Mouse (Mus musculus): ENCODE data around the gene Olfr434. TPM values are rescaled to one million over a fixed set of nuclear protein-coding genes. Genes with fewer than 3 reads are reported as not detected.
"Not testable (repeated sequence)": the region's sequence is repeated elsewhere in the genome, so short reads cannot be mapped to it uniquely, and the experiment has no call there.

Gene Olfr434
- not detected in 2 replicates for polyA plus RNA-seq (2015; fragmentation: Nextera tagmentation; extraction: Ambion mirVana)

DNA sequence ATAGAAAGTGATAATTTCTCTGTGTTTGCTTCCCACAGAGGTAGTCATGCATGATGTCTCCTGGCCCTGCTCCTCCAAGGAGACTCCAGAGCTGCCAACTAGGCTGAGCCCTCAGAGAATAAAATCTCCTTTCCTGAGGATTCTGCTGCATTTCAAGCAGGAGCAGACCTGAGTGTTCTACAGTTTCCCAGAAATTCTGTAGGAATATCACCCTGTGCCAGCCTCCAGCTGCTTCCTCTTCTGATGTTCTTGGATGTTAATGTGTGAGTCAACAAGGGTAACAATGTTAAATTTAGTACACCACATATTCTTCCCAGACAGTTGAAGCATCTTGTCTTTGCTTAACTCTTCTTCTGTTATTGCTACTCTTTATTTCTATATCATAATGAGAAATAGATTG lies at the start of gene Olfr434:
Gene Olfr434, plus strand, starts transcription at position 149 of the 400 bp plus-strand sequence.
- not testable (repeated sequence) for H3K4me2 ChIP-seq (replicated peaks; ENCODE audit: low read depth, low read length); H3K4me1 ChIP-seq (ENCODE audit: insufficient read depth, low read depth, low read length); H3K9ac ChIP-seq (replicated peaks; ENCODE audit: low read depth); H3K9me3 ChIP-seq (ENCODE audit: low read length); ATAC-seq; H3K27ac ChIP-seq (ENCODE audit: low read length); H3K4me3 ChIP-seq (ENCODE audit: low read depth, low read length); DNase-seq (ENCODE audit: low spot score); H3K27me3 ChIP-seq (replicated peaks; ENCODE audit: insufficient read depth, low read length); H3K36me3 ChIP-seq (ENCODE audit: insufficient read depth, low read length)

DNA sequence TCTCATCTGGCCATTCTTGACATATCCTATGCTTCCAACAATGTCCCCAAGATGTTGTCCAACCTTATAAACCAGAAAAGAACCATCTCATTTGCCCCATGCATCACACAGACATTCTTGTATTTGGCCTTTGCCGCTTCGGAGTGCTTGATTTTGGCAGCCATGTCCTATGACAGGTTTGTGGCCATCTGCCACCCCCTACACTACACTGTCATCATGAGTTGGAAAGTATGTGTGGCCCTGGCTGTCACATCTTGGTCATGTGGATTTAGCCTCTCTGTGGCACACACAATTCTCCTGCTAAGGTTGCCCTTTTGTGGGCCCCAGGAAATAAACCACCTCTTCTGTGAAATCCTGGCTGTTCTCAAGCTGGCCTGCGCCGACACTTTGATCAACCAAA lies 45.6 kb upstream of the Olfr434 start:
- Histone ChIP-seq H3K4me2 (replicated peaks; ENCODE audit: low read depth, low read length) (no peak overlapping the region), H3K9me3 (ENCODE audit: low read length) (no peaks in the 10 kb centered on the region), H3K4me3 (ENCODE audit: low read depth, low read length) (no peak overlapping the region), H3K27ac (ENCODE audit: low read length) (no peak overlapping the region), H3K36me3 (ENCODE audit: insufficient read depth, low read length) (no peaks in the 10 kb centered on the region), H3K27me3 (replicated peaks; ENCODE audit: insufficient read depth, low read length) (no peaks in the 10 kb centered on the region), H3K9ac (replicated peaks; ENCODE audit: low read depth) (no peak overlapping the region), H3K4me1 (ENCODE audit: insufficient read depth, low read depth, low read length) (no peaks in the 10 kb centered on the region)
- no peak for TF ChIP-seq EP300 (IDR thresholded peaks at IDR 0.05)
- no peak for TF ChIP-seq CTCF (IDR thresholded peaks at IDR 0.05)
- 92% methylated on average over 4 of the region's 4 CpGs for WGBS
- ATAC-seq (no peak), DNase-seq (ENCODE audit: low spot score) (no peak)

DNA sequence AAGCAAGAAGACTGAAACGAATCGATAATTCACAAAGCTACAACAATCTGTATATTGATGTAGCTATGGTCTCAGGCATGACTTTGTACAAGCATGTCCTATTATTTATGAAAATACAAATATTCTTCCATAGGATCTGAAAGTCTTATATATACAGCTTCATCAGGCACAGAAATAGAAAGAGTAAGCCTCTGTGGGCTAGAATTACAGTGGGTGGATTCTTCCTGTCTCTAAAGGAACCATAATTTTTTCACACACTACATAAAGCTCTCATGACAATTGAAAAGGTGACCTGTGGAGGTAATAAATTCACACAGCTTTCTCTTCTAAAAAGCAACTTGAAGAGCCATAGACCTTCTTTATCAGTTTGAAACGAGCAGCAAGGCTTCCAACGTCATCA lies 41.0 kb upstream of the Olfr434 start, which contains the start of gene Olfr13:
Gene Olfr13, plus strand, starts transcription at position 301 of the 400 bp plus-strand sequence.
- Histone ChIP-seq H3K4me3 (ENCODE audit: low read depth, low read length) (no peak within 1 kb of the TSS), H3K27ac (ENCODE audit: low read length) (no peak within 1 kb of the TSS), H3K4me1 (ENCODE audit: insufficient read depth, low read depth, low read length) (no peaks in the 10 kb centered on the region), H3K9me3 (ENCODE audit: low read length) (no peaks in the 10 kb centered on the region), H3K27me3 (replicated peaks; ENCODE audit: insufficient read depth, low read length) (no peaks in the 10 kb centered on the region), H3K9ac (replicated peaks; ENCODE audit: low read depth) (no peak within 1 kb of the TSS), H3K4me2 (replicated peaks; ENCODE audit: low read depth, low read length) (no peak within 1 kb of the TSS), H3K36me3 (ENCODE audit: insufficient read depth, low read length) (no peaks in the 10 kb centered on the region)
- ATAC-seq (no peak), DNase-seq (ENCODE audit: low spot score) (no peak)
- TF ChIP-seq EP300 (IDR thresholded peaks at IDR 0.05) (no peak), CTCF (IDR thresholded peaks at IDR 0.05) (no peak)
- 57% methylated on average over 4 of the region's 4 CpGs for WGBS

DNA sequence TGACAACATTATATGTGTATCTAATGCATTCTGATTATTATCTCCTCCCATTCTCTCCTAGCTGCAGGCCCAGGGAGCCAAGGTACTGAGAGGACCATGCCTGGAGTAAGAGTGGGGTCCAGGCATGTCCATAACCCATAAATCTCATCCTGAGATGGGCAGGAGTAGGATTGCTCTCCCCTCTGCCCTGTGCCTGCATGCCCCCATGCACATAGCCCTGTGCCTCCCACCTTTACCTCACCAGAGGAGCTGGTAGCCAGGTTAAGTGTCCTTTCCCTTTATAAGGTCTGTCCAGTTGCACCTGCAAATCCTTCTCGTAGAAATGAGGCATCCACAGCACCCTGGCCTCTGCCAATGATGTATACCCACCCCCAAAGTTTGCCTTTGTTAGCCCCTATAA lies 34.7 kb upstream of the Olfr434 start:
- TF ChIP-seq EP300 (IDR thresholded peaks at IDR 0.05) (no peak), CTCF (IDR thresholded peaks at IDR 0.05) (no peak)
- Histone ChIP-seq H3K4me1 (ENCODE audit: insufficient read depth, low read depth, low read length) (no peaks in the 10 kb centered on the region), H3K4me3 (ENCODE audit: low read depth, low read length) (no peak overlapping the region), H3K9me3 (ENCODE audit: low read length) (no peaks in the 10 kb centered on the region), H3K27ac (ENCODE audit: low read length) (no peak overlapping the region), H3K27me3 (replicated peaks; ENCODE audit: insufficient read depth, low read length) (no peaks in the 10 kb centered on the region), H3K9ac (replicated peaks; ENCODE audit: low read depth) (no peak overlapping the region), H3K4me2 (replicated peaks; ENCODE audit: low read depth, low read length) (no peak overlapping the region), H3K36me3 (ENCODE audit: insufficient read depth, low read length) (no peaks in the 10 kb centered on the region)
- 78% methylated on average over 1 of the region's 1 CpGs for WGBS
- ATAC-seq (no peak), DNase-seq (ENCODE audit: low spot score) (no peak)

DNA sequence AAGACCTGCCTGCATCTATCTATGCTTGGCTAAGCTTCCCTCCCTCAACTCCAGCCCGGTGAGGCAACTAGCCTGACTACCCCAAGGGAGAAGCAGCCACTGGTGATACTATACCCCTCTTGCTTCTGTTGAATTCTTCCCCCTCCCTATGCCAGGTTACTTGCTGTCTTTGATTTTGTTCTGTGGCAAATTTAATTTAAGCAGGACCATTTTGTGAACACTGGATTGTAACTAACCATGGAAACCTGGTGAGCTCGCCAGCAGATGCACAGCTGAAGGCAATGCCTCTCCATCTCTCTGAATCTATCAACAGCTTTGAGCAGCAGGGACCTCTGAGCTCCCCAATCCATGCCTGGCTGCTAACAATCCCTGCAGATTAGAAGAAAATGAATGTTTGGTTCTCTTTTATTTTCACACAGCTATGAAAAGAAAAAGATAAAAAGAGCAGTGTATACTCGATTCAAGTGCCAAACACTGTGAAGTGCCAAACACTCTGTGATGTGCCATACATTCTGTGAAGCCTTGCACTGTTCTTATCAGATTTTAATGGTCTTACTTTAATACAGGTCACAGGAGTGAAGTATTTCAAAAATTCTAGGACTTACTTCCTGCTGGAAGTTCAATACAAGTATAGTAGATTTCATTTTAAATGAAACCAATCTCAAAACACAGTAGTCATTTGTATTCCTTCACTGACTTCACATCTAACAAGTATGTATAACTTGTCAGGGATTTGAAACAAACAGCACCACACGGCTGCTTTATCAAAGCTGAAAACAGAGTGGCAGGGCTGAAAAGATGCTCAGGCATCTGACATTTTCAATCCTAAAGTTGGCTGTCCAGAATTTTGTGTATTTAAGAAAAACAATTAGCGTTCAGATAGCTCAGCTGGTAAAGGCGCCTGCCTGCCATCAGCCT lies 34.0 kb upstream of the Olfr434 start:
- H3K4me2 ChIP-seq (replicated peaks; ENCODE audit: low read depth, low read length) = no peak overlapping the region
- H3K27ac ChIP-seq (ENCODE audit: low read length) = no peak overlapping the region
- no peak overlapping the region for H3K9ac ChIP-seq (replicated peaks; ENCODE audit: low read depth)
- no peaks in the 10 kb centered on the region for H3K9me3 ChIP-seq (ENCODE audit: low read length)
- no peaks in the 10 kb centered on the region for H3K4me1 ChIP-seq (ENCODE audit: insufficient read depth, low read depth, low read length)
- DNase-seq (ENCODE audit: low spot score) = no peak
- WGBS = 39% methylated on average over 6 of the region's 6 CpGs
- no peak overlapping the region for H3K4me3 ChIP-seq (ENCODE audit: low read depth, low read length)
- no peaks in the 10 kb centered on the region for H3K36me3 ChIP-seq (ENCODE audit: insufficient read depth, low read length)
- no peak for ATAC-seq
- H3K27me3 ChIP-seq (replicated peaks; ENCODE audit: insufficient read depth, low read length) = no peaks in the 10 kb centered on the region
- TF ChIP-seq EP300 (IDR thresholded peaks at IDR 0.05) (no peak), CTCF (IDR thresholded peaks at IDR 0.05) (no peak)

DNA sequence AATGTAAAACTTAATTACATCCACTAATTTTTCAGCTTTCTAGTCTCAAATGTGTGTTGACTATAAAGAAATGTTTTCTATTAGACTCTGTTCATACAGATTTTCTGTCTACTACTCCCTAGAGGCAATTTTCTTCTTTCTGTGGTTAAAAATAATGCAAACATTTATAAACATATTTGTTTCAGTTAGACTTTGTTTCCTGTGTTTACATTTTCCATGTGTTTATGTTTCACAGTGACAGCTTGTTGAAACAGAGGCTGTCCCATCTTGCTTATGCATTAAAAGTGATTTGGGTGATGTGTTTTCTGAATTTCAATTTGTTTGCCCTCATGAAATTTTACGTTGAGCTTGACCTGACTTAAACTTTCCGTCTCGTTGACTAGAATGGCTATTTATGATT lies 21.8 kb upstream of the Olfr434 start:
- no peak for TF ChIP-seq CTCF (IDR thresholded peaks at IDR 0.05)
- TF ChIP-seq EP300 (IDR thresholded peaks at IDR 0.05) = no peak
- ATAC-seq = no peak

More for the DNA sequence above, 21.8 kb upstream of the Olfr434 start:
- no peak overlapping the region for H3K9ac ChIP-seq (replicated peaks; ENCODE audit: low read depth)
- no peak for DNase-seq (ENCODE audit: low spot score)
- no peak overlapping the region for H3K4me3 ChIP-seq (ENCODE audit: low read depth, low read length)
- 40% methylated on average over 3 of the region's 3 CpGs for WGBS
- H3K4me2 ChIP-seq (replicated peaks; ENCODE audit: low read depth, low read length) = no peak overlapping the region
- no peaks in the 10 kb centered on the region for H3K4me1 ChIP-seq (ENCODE audit: insufficient read depth, low read depth, low read length)
- H3K9me3 ChIP-seq (ENCODE audit: low read length) = no peaks in the 10 kb centered on the region
- H3K36me3 ChIP-seq (ENCODE audit: insufficient read depth, low read length) = no peaks in the 10 kb centered on the region
- no peaks in the 10 kb centered on the region for H3K27me3 ChIP-seq (replicated peaks; ENCODE audit: insufficient read depth, low read length)
- no peak overlapping the region for H3K27ac ChIP-seq (ENCODE audit: low read length)
